Mouse (Mus musculus) monocyte, adult 5-6 weeks (primary cell): ENCODE results near the gene Mef2a. TPM values are rescaled to one million over a fixed set of nuclear protein-coding genes. Genes with fewer than 3 reads are reported as not detected.

Experiments
- ATAC-seq: fragments of 153-309, 156-312 bp; replicated peaks from 2 replicates; pipeline ENCODE4 v1.8.0; 2017; ENCODE audit warnings: mild to moderate bottlenecking; ENCODE audit not compliant: low TSS enrichment, insufficient number of reproducible peaks, severe bottlenecking, poor library complexity, low FRiP score
- total RNA-seq: library from RNA; stranded (forward); fragments of 200-1000, 200-491, 200-594 nt; gene quantifications from 3 replicates; pipeline ENCODE4 v1.2.3, GENCODE M21; 2017

Gene Mef2a
- total RNA-seq, 1 experiment from 2014 or later, result 226 TPM

DNA sequence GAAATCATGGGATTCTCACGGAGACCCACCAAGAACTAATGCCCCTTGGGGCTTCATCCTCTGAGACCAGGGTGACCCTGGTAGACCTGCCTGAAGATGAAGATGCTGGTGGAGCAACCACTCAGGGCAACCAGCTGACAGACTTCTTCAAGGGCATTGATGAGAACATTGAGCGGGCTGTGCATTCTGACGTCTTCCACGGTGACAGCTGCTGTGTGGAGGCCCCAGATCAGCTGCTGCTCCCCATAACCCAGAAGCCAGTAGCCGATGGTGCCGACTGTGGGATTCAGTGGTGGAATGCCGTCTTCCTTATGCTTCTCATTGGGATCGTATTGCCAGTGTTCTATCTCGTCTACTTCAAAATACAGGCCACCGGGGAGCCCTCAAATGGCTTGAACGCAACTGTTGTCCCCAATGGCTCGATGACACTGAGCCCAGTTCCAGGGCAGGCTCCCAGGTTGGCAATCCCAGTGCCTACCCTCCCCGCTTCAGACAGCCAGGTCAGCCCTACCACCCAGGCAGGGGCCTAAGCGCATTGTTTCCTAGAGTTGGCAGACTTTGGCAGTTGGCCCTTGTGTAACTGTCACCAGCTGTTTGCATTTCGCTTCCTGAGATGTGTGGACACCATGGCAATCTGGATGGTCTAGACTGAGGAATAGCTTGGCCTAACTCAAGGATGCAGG, 146.6 kb downstream of the Mef2a start:
- ATAC-seq, result no peak

DNA sequence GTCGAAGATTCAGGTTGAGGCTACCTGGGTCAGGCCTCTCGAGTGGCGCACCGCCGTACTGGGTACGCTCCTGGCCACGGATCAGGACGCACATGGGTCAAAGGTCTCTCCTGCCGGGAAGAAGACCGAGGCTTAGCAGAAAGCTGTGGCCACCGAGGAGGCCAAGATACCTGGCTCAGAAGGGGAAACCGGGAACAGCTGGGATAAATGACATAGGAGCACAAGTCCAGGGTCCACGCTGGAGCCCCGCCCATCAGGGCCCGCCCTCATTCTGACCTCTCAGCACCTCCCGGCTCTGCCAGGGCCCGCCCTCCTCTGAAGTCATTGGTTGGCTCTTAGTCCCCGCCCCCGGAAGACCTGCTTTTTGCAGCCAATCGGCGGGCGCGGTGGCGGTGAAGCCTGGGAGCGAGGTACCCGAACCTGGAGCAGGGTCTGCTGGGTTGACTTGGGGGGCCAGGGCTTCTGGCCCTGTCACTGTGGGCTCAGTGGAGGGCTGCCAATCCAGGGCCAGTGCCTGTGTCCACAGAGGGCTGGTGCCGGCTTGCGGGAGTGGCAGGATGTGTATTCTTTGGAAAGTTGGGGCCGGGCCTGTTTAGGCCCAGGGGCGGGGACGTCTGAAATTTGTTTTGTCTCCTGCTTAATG, 150.3 kb downstream of the Mef2a start, which contains the start of gene Lysmd4:
Gene Lysmd4, plus strand, starts transcription at position 325 of the 643 bp plus-strand sequence.
- ATAC-seq, result peak; percentile 93

DNA sequence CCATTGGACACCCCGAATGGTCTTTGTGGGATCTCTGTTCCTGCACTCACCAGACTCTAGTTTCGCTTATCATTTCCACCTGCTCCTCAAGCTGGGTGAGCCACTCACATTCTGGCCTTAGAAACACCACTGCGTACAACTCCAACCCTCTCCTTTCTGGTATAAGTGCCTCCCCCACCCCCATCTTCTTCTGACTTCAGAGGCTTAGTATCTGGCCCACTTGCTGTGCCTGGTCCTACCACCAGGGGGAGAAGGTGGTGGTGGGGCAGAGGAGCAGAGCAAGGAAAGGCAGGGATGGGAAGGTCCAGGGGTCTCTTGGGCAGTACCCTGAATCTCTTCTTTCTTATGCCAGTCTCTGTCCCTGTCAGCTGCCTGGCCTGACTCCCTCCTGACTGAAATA, 155.6 kb downstream of the Mef2a start:
- peak; percentile 68 for ATAC-seq

DNA sequence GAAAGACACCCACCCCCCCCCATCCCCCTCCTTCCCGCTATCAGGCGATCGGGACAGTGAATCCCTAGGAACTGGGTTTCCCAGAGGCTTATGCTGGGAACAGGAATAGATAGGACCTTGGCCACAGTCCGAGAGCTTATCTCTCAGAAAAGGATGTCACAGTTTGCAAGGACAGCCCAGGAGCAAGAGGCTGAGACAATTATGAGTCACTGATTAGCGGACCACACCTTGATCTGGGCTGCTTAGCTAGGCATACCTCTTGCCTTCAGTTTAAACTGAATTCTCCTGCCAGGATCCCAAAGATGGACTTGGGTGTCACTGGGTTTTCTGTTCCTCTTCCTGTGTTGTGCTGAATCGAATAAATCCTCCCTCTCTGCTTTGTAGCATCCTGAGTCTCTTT, 156.3 kb downstream of the Mef2a start:
- ATAC-seq, result no peak

DNA sequence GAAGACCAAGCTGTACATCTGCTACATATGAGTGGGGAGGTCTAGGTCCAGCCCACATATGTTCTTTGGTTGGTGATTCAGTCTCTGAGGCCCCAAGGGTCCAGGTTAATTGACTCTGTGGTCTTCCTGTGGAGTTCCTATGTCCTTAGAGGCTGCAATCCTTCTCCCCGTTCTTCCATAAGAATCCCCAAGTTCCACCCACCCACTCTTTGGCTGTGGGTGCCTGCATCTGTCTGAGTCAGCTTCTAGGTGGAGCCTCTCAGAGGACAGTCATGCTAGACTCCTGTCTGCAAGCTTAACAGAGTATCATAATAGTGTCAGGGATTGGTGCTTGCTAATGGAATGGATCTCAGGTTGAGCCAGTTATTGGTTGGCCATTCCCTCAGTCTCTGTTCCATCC, 159.1 kb downstream of the Mef2a start:
- ATAC-seq, result no peak

DNA sequence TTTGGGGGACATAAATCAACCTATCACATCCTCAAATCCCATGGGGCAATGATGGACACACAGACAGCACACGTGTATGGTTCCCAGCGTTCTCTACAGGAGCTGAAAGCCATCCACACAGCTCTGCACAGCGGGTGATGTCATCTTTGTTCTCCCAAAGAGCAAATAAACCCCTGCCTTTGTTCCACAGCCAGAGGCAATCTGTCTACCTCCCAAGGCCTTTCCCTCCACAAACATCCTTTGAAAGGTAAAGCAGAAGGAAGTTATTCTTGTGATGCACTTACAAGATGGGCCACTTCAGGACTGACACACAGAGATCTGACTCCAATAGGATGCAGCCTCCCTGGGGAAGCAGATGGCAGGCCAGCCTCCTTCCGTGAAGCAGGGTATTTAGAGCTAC, 160.7 kb downstream of the Mef2a start:
- no peak for ATAC-seq

DNA sequence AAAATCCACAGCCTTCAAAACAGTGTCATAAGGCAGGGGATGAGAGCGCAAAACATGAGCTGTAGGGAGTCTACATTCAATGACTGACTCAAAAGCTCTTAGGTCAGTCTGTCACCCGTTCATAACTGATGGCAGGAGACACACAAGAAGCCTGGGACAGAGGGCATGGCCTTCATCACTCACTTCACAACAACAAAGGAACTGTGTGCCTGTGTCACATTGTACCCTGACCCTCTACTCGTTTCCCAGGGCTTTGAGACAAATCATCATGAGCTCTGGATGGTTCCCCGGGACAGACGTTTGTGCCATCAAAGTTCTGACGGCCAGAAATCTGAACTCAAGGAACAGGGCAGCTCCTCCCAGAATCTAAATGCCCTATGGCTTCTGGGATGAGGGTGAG, 161.3 kb downstream of the Mef2a start:
- ATAC-seq, result no peak

DNA sequence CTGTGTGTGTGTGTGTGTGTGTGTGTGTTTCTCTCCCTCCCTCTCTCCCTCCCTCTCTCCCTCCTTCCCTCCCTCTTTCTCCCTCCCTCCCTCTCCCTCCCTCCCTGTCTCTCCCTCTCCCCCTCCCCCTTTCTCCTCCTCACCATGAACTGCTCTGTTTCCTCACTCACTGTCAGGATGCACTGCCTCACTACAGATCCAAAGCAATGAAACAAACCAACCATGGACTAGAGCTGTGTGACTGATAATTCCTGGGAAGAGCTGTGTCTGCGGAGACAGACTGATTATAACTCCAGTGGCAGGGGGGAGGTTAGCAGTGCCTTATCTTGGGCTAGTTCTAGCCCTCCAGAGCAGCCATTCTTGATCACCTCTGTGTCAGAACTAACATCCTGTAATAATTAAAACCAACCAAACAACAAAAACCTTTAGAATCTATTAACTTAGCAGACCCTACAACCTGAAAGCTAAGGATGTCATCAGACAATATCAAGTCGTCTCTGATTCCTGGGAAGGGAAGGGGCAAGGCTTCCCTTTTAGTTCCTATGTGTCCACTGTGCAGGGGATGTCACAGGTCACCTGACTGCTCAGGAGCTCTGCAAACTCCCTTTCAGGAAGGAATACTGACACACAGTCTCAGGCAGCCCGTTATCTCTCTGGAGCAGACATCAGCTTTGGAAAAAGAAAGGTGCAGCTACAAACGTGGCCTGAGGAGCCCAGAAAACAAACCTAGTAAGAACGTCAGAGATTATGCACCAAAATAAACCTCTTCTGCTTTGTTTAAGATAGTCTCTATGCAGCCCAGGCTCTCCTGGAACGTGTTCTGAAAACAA, 162.4 kb downstream of the Mef2a start:
- no peak for ATAC-seq

DNA sequence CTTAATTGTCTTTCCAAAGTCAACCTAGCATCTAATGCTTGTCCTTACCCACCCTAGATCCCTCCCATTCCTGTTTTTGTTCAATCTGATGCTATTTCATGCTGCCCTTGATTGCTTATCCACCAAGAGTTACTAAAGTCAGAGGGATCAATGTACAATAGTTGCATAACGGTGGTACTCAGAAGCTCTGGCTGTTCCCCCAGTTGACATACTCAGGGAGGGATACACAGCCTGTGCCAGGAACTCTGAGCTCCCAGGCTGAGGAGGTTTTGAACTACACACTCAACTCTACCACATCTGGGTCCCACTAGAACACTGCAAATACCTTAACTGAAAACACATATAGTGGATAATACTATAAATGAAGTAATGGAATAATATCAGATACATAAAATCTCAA, 164.3 kb downstream of the Mef2a start:
- no peak for ATAC-seq

DNA sequence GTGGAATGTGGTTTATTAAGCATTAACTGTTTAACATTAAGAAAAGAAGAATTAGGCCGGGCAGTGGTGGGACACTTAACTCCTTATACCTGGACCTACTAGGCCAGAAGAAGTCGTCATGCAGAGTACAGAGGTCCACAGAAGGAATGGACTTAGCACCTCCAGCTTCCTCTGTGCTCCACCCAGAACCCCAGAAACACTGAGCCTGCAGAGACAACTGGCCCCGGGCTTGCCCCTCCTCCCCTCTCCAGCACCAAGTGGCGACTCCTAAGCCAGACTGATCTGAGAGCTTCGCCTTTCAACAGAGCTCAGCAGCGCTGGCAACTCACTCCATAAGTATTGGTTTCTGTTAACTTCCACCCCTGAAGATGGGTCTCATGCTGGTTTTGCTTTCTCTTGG, 165.0 kb downstream of the Mef2a start:
- ATAC-seq, result no peak

DNA sequence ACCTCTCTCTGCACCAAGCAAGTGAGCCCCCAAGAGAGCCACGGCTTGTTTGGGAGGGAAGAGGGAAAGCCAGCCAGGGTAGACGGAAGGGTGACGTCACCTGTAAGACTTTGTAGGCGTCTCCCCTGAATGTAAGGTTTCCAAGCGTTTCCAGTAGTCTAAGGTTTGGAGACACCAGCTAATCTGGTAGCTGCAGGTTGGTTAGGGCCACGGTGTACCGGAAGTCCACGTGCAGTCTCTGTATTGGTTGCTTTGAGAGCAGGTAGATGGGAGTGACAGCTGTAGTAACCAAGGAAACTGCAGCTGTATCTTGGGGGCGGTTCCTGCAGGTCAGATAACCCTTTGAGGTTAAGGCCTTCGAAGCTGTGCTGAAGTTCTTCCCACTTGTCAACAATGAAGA, 166.2 kb downstream of the Mef2a start:
- ATAC-seq, result no peak

DNA sequence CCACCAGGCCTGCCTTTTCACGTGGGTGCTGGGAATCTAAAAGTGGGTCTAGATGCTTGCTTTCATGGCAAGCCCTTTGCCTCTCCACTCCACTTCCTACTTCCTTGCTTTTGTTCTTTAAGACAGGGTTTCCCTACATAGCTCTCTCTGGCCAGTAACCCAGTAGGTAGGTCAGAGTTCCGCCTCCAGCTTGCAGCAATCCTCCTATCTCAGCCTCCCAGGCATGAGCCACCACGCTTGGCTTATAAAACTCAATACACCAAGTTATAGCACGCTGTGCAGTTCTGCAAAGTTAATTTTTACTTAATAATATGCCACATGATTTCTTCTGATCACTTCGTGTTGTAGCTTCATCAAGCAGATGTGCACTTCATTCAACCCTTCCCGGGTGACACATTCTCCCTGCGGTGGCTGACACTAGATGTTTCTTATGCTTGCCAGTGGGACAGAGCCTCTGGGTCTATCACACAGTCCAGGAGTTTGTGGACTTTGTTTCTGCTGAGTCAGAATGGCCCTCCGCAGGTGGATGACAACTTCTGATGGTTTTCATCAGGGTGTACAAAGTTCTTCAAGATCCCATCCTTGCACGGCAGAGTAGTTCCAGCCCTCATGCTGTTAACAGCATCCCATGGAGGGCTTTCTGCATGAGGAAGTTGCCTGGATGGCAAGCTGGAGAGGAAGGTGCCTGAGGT, 166.8 kb downstream of the Mef2a start:
- ATAC-seq, result no peak

DNA sequence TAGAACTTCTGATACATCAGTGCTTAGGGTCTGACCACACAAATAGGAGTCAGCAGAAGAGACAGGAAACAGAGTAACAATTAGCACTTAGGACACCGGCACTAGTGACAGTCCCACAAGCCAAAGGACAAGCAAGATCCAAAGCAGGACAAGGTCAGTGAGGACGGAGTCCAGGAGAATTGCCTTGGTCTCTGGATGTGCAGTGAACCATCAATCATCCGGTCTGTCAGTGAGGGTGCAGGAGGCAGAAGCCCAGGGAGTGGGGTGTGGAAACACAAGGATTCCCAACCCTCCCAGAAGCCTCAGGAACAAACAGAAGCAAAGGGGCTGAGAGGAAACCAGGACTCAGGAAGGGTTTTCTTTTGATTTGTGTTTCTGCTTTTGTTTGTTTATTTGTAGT, 169.0 kb downstream of the Mef2a start:
- ATAC-seq, result no peak

DNA sequence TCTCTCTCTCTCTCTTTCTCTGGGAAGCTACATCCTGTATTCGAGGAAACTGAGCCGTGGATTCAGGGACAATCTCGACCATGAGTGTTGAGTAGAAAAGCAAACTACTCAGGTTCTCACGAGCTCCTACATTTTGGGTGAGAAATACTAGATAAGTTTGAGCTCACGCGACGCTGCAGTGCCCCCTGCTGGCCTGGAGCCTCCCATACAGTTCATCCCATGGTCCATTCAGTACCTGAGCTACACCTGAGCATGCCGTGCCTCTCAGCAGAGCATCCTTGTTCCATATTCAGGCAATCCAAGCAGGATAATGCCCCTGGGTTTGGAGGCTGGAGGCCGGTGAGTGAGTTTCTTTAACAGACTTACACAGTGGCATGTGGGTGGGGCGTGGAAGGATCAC, 173.2 kb downstream of the Mef2a start:
- ATAC-seq, result 0 out of 2 replicates have a peak, but pooled peaks have one; percentile 61

DNA sequence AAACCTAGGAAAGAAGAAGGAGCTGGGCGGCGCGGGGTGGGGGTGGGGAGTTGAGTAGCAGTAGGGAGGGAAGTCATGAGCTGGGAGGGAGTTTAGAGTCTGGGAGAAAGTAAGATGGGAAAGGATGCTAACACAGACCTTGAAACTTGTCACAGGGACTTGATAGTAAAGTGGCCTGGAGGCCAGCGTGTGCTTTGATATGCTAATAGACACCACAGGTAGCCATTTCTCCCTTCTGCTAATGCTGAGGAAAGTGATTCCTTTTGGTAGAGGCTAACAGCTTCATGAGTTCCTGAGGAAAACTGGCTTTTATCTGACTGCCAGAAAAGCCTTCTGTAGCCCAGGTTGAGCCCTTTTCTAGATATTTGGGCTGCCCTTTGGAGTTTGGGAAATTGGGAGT, 188.9 kb downstream of the Mef2a start:
- ATAC-seq, result no peak

Other genes with a start within 250 kb of the Mef2a start
- 2.7 to 7.8 TPM (median 7.5 TPM) in 3 replicates for gene Lysmd4, start 150.3 kb downstream of the Mef2a start, total RNA-seq